16 mouse cellular contexts compared by ENCODE assay signal in the genomic region with DNA sequence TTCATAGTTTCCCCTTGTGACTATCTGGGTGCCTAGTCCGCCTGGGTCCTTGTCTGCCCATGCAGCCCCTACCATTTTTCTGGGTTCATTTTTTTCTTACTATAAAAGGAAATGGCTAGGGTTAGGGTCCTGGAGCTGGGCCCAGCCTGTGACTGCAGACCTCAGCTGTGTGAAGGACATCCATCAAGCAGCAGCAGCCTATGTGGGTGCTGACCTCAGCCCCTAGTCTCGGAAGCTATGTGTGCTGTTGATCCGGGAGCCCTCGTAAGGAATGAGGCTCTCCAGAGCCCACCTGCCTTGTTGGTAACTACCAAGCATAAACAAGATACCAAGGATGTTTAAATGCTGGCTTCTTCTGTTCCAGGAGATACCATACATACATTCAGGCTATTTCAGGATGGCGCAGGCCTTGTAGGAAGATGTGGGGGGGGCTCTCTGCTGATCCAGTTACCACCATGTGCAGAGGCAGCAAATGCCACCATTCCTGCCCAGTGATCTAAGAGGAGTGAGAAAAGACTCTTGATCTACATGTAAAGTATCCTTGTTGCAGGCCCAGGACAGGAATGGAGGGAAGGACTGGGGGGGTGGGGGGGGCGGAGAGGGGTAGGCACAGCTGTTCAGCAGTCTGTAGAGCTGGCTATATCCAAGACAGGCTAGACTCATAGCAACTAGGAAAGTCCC. TPM values are rescaled to one million over a fixed set of nuclear protein-coding genes. Genes with fewer than 3 reads are reported as not detected.
"Had no signal": no experiment of that assay in that cellular context is flagged by ENCODE, and none has a peak within 500 bp of the region (broad histone marks: within the 10 kb centered on the region; RNA-seq: fewer than 3 reads in every experiment).

No protein-coding gene starts in this region.

- ATAC-seq: intestine, embryonic 15.5 days had no signal

- H3K9me3 ChIP-seq: intestine, embryonic 15.5 days; liver, embryonic 15.5 days; midbrain, embryonic 10.5 days; neural tube, embryonic 13.5 days had no signal

- H3K27ac ChIP-seq: intestine, embryonic 15.5 days; layer of hippocampus, adult 2 months; midbrain, embryonic 10.5 days; neural tube, embryonic 13.5 days had no signal

- H3K9ac ChIP-seq: intestine, embryonic 15.5 days; liver, embryonic 15.5 days; lung, embryonic 14.5 days; neural tube, embryonic 13.5 days had no signal

- H3K36me3 ChIP-seq: intestine, embryonic 15.5 days; liver, embryonic 15.5 days; midbrain, embryonic 10.5 days; neural tube, embryonic 13.5 days had no signal

- H3K4me2 ChIP-seq: intestine, embryonic 15.5 days; liver, embryonic 15.5 days; lung, embryonic 14.5 days; neural tube, embryonic 13.5 days had no signal

- H3K27me3 ChIP-seq: intestine, embryonic 15.5 days; liver, embryonic 15.5 days; neural tube, embryonic 13.5 days had no signal

- H3K4me1 ChIP-seq: neural tube, embryonic 13.5 days had no signal

- H3K4me3 ChIP-seq: intestine, embryonic 15.5 days; layer of hippocampus, adult 2 months; liver, embryonic 15.5 days; midbrain, embryonic 10.5 days; myocyte; neural tube, embryonic 13.5 days had no signal

- DNase-seq: kidney, adult 18-20 months; kidney, postnatal 10 days; kidney, postnatal 4 days; lung, embryonic 14.5 days; lung, postnatal 10 days; midbrain, embryonic 14.5 days; spleen, adult 18-20 months; thymus, adult 18-20 months; thymus, postnatal 25 days had no signal

RNA-seq across cellular contexts. Expression of gene Dlk1, which starts 49.9 kb away (rescaled TPM):
- total RNA-seq: megakaryocyte, adult 5-6 weeks had no signal
- polyA plus RNA-seq: myocyte had no signal
